In the genomic region with DNA sequence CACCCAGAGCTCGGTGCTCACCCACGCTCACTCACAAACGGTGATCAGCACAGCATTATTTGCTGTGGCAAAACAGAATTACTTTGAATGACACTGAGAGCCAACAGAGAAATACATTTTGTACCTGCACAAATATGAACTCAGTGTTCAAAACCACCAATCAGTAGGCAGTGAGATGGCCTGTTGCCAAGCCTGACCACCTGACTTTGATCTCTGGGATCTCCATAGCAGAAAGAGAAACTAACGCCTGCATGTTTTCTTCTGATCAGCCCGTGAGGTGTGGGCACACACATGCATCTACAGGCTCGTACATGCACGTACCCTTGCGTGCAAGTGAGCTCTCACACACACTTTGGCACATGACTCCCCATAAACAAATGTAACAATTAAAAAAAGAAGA, we compare ENCODE assay signal across 19 mouse cellular contexts. TPM values are rescaled to one million over a fixed set of nuclear protein-coding genes. Genes with fewer than 3 reads are reported as not detected.
"Had no signal": no experiment of that assay in that cellular context is flagged by ENCODE, and none has a peak within 500 bp of the region (broad histone marks: within the 10 kb centered on the region; RNA-seq: fewer than 3 reads in every experiment).

No protein-coding gene starts in this region.

- ATAC-seq: intestine, embryonic 16.5 days; liver, embryonic 12.5 days; midbrain, embryonic 15.5 days had no signal

- H3K4me3 ChIP-seq: limb, embryonic 10.5 days; limb, embryonic 13.5 days; liver, embryonic 12.5 days; liver, embryonic 15.5 days; midbrain, embryonic 12.5 days; midbrain, embryonic 15.5 days had no signal

- H3K4me1 ChIP-seq: liver, embryonic 12.5 days; liver, embryonic 15.5 days; midbrain, embryonic 12.5 days had no signal

- DNase-seq: kidney, adult 18-20 months; kidney, adult 9 months; kidney, postnatal 14 days; kidney, postnatal 4 days; liver; lung, embryonic 14.5 days; right cerebral cortex, adult 18-20 months; right cerebral cortex, postnatal 14 days; right cerebral cortex, postnatal 4 days; thymus, adult 18-20 months; thymus, postnatal 36 days had no signal

RNA-seq across cellular contexts. Expression of a gene that starts 24.0 kb away (rescaled TPM):
- polyA plus RNA-seq: intestine, embryonic 16.5 days; liver, embryonic 15.5 days; macrophage had no signal
